Mouse (Mus musculus) embryonic facial prominence, embryonic 10.5 days (tissue): ENCODE results near the gene Olfr1028. TPM values are rescaled to one million over a fixed set of nuclear protein-coding genes. Genes with fewer than 3 reads are reported as not detected.

Experiments
- DNase-seq: peaks from one replicate; pipeline ENCODE4 v3.0.0-alpha.2; 2017; ENCODE audit warnings: low spot score
- H3K27ac ChIP-seq: fragments of 300-500 bp; sonication (generic); replicated peaks from 2 replicates; pipeline ENCODE4 v1.5.1; 2016; ENCODE audit warnings: mild to moderate bottlenecking
- H3K27me3 ChIP-seq: fragments of 300-500 bp; sonication (generic); replicated peaks from 2 replicates; pipeline ENCODE4 v1.6.1; 2016; ENCODE audit warnings: low read depth, mild to moderate bottlenecking; ENCODE audit not compliant: poor library complexity, severe bottlenecking
- H3K36me3 ChIP-seq: fragments of 300-500 bp; sonication (generic); replicated peaks from 2 replicates; pipeline ENCODE4 v1.6.1; 2016; ENCODE audit warnings: mild to moderate bottlenecking, moderate library complexity
- H3K4me1 ChIP-seq: fragments of 300-500 bp; sonication (generic); 2 replicates; pipeline ENCODE4 v1.6.1; 2016
- H3K4me3 ChIP-seq: fragments of 300-500 bp; sonication (generic); 2 replicates; pipeline ENCODE4 v1.5.1; 2016; ENCODE audit warnings: mild to moderate bottlenecking, moderate library complexity
- H3K9me3 ChIP-seq: fragments of 300-500 bp; sonication (generic); 2 replicates; pipeline ENCODE4 v1.6.1; 2016; ENCODE audit warnings: mild to moderate bottlenecking
- WGBS: fragments of 180-500 bp; shearing (Covaris S2); methylation state at CpG from one replicate; pipeline ENCODE4 v1.1.7; 2016; 5-methylcytosine and 5-hydroxymethylcytosine counted together
- polyA plus RNA-seq: library from polyadenylated mRNA; unstranded; fragments of >200 nt; fragmentation: Nextera tagmentation; extraction: Ambion mirVana; gene quantifications from 2 replicates; pipeline ENCODE4 v1.2.1, GENCODE M21; 2016

The Olfr1028 gene
- not detected in 2 replicates for polyA plus RNA-seq

DNA sequence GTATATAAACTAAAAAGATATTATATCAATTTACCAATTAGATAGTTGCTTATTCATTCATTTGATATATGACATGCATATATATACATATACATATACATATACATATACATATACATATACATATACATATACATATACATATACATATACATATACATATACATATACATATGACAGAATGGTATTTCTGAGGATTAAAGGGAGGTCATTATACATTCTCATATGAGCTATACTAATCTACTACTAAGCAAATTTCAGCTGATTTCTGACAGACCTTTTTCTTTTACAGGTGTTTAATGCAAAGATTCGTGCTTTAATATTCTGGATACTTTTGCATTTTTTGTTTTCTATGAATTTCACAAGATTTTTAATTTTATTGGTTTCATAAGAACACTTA lies at the start of gene Olfr1028:
TSS of gene Olfr1028 (plus strand) at position 301 of the 400 bp plus-strand sequence.
- no peak for DNase-seq
- H3K4me1 ChIP-seq = no peaks in the 10 kb centered on the region
- no peak within 1 kb of the TSS for H3K27ac ChIP-seq
- no peaks in the 10 kb centered on the region for H3K36me3 ChIP-seq
- no peaks in the 10 kb centered on the region for H3K27me3 ChIP-seq
- no peaks in the 10 kb centered on the region for H3K9me3 ChIP-seq
- WGBS = 78% methylated on average over 1 of the region's 1 CpGs
- no peak within 1 kb of the TSS for H3K4me3 ChIP-seq

GRCm38 (mm10) chr2:85904952-85905351 lies 45.3 kb upstream of the Olfr1028 start, which contains the start of gene Olfr1024:
TSS of gene Olfr1024 (minus strand) at chr2:85905052.
- Histone ChIP-seq H3K4me3 (no peak within 1 kb of the TSS), H3K9me3 (no peaks in the 10 kb centered on the region; the same call in 1 of the 2 replicates), H3K4me1 (no peaks in the 10 kb centered on the region), H3K27ac (no peak within 1 kb of the TSS), H3K27me3 (no peaks in the 10 kb centered on the region), H3K36me3 (no peaks in the 10 kb centered on the region)
- no peak for DNase-seq
- WGBS = 89% methylated on average over 3 of the region's 3 CpGs

- Histone ChIP-seq H3K27me3 (no peaks in the 10 kb centered on the region), H3K4me3 (no peak overlapping the region), H3K36me3 (no peaks in the 10 kb centered on the region), H3K27ac (no peak overlapping the region), H3K4me1 (no peaks in the 10 kb centered on the region), H3K9me3 (no peaks in the 10 kb centered on the region)
- no peak for DNase-seq
These were observed 37.0 kb upstream of the Olfr1028 start for GRCm38 (mm10) chr2:85913197-85913596.

DNA sequence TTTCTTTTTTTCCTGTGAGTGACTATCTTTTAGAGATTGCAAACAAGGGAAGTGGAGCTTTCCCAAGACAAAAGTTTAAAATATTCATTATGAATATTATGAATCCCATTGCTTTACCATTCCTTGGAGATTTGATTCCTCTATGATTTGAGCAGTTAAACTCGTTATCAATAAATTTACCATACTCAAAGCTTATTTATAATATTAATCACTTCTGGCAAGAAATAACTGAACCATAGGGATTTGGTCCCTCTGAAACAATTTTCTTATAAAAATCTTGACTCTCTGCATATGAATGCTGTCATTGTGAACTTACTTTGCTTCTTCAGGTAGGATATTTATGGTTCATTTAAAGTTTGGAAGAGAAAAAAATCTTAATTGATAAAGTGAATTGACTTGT lies 35.3 kb upstream of the Olfr1028 start, which contains the start of gene Olfr1025-ps1:
TSS of gene Olfr1025-ps1 (plus strand) at position 301 of the 400 bp plus-strand sequence.
- H3K4me1 ChIP-seq = no peaks in the 10 kb centered on the region
- WGBS = 64% methylated on average over 1 of the region's 1 CpGs
- no peak within 1 kb of the TSS for H3K27ac ChIP-seq
- DNase-seq = no peak
- H3K4me3 ChIP-seq = no peak within 1 kb of the TSS
- no peaks in the 10 kb centered on the region for H3K9me3 ChIP-seq
- H3K36me3 ChIP-seq = no peaks in the 10 kb centered on the region
- H3K27me3 ChIP-seq = no peaks in the 10 kb centered on the region

GRCm38 (mm10) chr2:85921258-85921657 lies 29.0 kb upstream of the Olfr1028 start, which contains the start of gene Olfr1026:
TSS of gene Olfr1026 (plus strand) at chr2:85921558.
- 90% methylated on average over 3 of the region's 3 CpGs for WGBS
- Histone ChIP-seq H3K4me1 (no peaks in the 10 kb centered on the region), H3K36me3 (no peaks in the 10 kb centered on the region), H3K27me3 (no peaks in the 10 kb centered on the region), H3K9me3 (no peaks in the 10 kb centered on the region), H3K27ac (no peak within 1 kb of the TSS), H3K4me3 (no peak within 1 kb of the TSS)
- no peak for DNase-seq

GRCm38 (mm10) chr2:85973595-85973994 lies 23.4 kb downstream of the Olfr1028 start, which contains the start of gene Olfr1029:
TSS of gene Olfr1029 (plus strand) at chr2:85973895.
- Histone ChIP-seq H3K27ac (no peak within 1 kb of the TSS), H3K36me3 (no peaks in the 10 kb centered on the region), H3K9me3 (no peaks in the 10 kb centered on the region), H3K4me1 (no peaks in the 10 kb centered on the region), H3K4me3 (no peak within 1 kb of the TSS), H3K27me3 (no peaks in the 10 kb centered on the region)
- 92% methylated on average over 2 of the region's 2 CpGs for WGBS
- no peak for DNase-seq

GRCm38 (mm10) chr2:85978976-85979375 lies 28.7 kb downstream of the Olfr1028 start, which contains the start of gene Olfr1030:
TSS of gene Olfr1030 (plus strand) at chr2:85979276.
- no peak for DNase-seq

DNA sequence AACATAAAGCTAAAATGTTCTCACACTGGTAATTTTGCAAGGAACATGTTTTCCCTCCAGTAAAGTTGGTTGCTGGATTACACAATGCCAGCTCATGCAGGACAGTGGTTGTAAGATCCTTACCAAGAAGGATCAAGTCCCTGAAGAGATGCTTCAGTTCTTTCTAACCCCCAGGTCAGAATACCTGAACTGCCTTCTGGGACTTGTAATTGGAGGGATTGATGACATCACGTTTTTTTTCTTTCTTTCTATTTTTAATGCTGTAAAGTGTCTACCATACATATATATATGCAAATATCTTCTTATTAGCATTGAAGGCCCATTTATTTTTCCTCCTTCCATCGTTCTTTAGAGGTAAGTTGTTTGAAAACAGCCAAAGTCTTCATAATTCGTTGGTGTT lies 39.8 kb downstream of the Olfr1028 start, which contains the start of gene Olfr1031:
TSS of gene Olfr1031 (plus strand) at position 301 of the 400 bp plus-strand sequence.
- H3K27ac ChIP-seq = no peak within 1 kb of the TSS
- no peaks in the 10 kb centered on the region for H3K27me3 ChIP-seq
- no peak within 1 kb of the TSS for H3K4me3 ChIP-seq
- H3K4me1 ChIP-seq = no peaks in the 10 kb centered on the region
- DNase-seq = no peak
- 70% methylated on average over 3 of the region's 3 CpGs for WGBS
- H3K36me3 ChIP-seq = no peaks in the 10 kb centered on the region
- H3K9me3 ChIP-seq = no peaks in the 10 kb centered on the region

More at GRCm38 (mm10) chr2:85978976-85979375, 28.7 kb downstream of the Olfr1028 start, which contains the start of gene Olfr1030:
- H3K36me3 ChIP-seq = no peaks in the 10 kb centered on the region
- H3K9me3 ChIP-seq = no peaks in the 10 kb centered on the region
- H3K4me3 ChIP-seq = no peak within 1 kb of the TSS
- H3K27me3 ChIP-seq = no peaks in the 10 kb centered on the region
- 82% methylated on average over 1 of the region's 1 CpGs for WGBS
- H3K27ac ChIP-seq = no peak within 1 kb of the TSS
- H3K4me1 ChIP-seq = no peaks in the 10 kb centered on the region

Other genes with a start within 250 kb of the Olfr1028 start
- not detected in 2 replicates for gene Olfr1009, start 235.0 kb upstream of the Olfr1028 start, polyA plus RNA-seq
- gene Olfr1012, start 187.7 kb upstream of the Olfr1028 start, polyA plus RNA-seq = not detected in 2 replicates
- gene Olfr1013, start 183.3 kb upstream of the Olfr1028 start, polyA plus RNA-seq = not detected in 2 replicates
- not detected in 2 replicates for gene Olfr1014, start 177.7 kb upstream of the Olfr1028 start, polyA plus RNA-seq
- gene Olfr1015, start 168.4 kb upstream of the Olfr1028 start, polyA plus RNA-seq = not detected in 2 replicates
- not detected in 2 replicates for gene Olfr1016, start 147.9 kb upstream of the Olfr1028 start, polyA plus RNA-seq
- not detected in 2 replicates for gene Olfr1018, start 132.0 kb upstream of the Olfr1028 start, polyA plus RNA-seq
- not detected in 2 replicates for gene Olfr1019, start 105.0 kb upstream of the Olfr1028 start, polyA plus RNA-seq
- gene Olfr1020, start 103.4 kb upstream of the Olfr1028 start, polyA plus RNA-seq = not detected in 2 replicates
- not detected in 2 replicates for gene Olfr1022, start 81.8 kb upstream of the Olfr1028 start, polyA plus RNA-seq
- not detected in 2 replicates for gene Olfr1023, start 64.8 kb upstream of the Olfr1028 start, polyA plus RNA-seq
- not detected in 2 replicates for gene Olfr1024, start 45.4 kb upstream of the Olfr1028 start, polyA plus RNA-seq
- gene Olfr1025-ps1, start 35.2 kb upstream of the Olfr1028 start, polyA plus RNA-seq = not detected in 2 replicates
- not detected in 2 replicates for gene Olfr1026, start 28.9 kb upstream of the Olfr1028 start, polyA plus RNA-seq
- gene Olfr1029, start 23.5 kb downstream of the Olfr1028 start, polyA plus RNA-seq = not detected in 2 replicates
- gene Olfr1030, start 28.8 kb downstream of the Olfr1028 start, polyA plus RNA-seq = not detected in 2 replicates
- not detected in 2 replicates for gene Olfr1031, start 39.9 kb downstream of the Olfr1028 start, polyA plus RNA-seq
- gene Olfr1032, start 55.1 kb downstream of the Olfr1028 start, polyA plus RNA-seq = not detected in 2 replicates
- not detected in 2 replicates for gene Olfr1033, start 70.2 kb downstream of the Olfr1028 start, polyA plus RNA-seq
- gene Olfr1034, start 95.4 kb downstream of the Olfr1028 start, polyA plus RNA-seq = not detected in 2 replicates
- gene Olfr1036, start 123.6 kb downstream of the Olfr1028 start, polyA plus RNA-seq = not detected in 2 replicates
- not detected in 2 replicates for gene Olfr1037, start 136.9 kb downstream of the Olfr1028 start, polyA plus RNA-seq
- not detected in 2 replicates for gene Olfr1039, start 185.5 kb downstream of the Olfr1028 start, polyA plus RNA-seq
- gene Olfr1040, start 196.3 kb downstream of the Olfr1028 start, polyA plus RNA-seq = not detected in 2 replicates
- not detected in 2 replicates for gene Olfr1042, start 211.4 kb downstream of the Olfr1028 start, polyA plus RNA-seq
- gene Olfr1043, start 217.1 kb downstream of the Olfr1028 start, polyA plus RNA-seq = not detected in 2 replicates
- not detected in 2 replicates for gene Olfr1044, start 227.4 kb downstream of the Olfr1028 start, polyA plus RNA-seq
- gene Olfr52, start 235.2 kb downstream of the Olfr1028 start, polyA plus RNA-seq = not detected in 2 replicates